Mouse (Mus musculus): ENCODE results near the gene Dmpk. TPM values are rescaled to one million over a fixed set of nuclear protein-coding genes. Genes with fewer than 3 reads are reported as not detected.
A peak's percentile ranks its signal among the peaks of the same experiment; 100 is the strongest.
"Not testable (repeated sequence)": the region's sequence is repeated elsewhere in the genome, so short reads cannot be mapped to it uniquely, and the experiment has no call there.

Dmpk gene
- polyA plus RNA-seq, 1 experiment from 2014 or later, result 91.3 TPM

GRCm38 (mm10) chr7:19071024-19071423 is 12.6 kb upstream of the Dmpk start:
- H3K4me2 ChIP-seq (replicated peaks; ENCODE audit: low read depth); H3K27ac ChIP-seq (replicated peaks); H3K4me1 ChIP-seq (replicated peaks; ENCODE audit: control insufficient read depth, insufficient read depth); H3K9me3 ChIP-seq (ENCODE audit: control insufficient read depth, low read length); ATAC-seq (ENCODE audit: low FRiP score, low TSS enrichment); H3K27me3 ChIP-seq (ENCODE audit: control insufficient read depth, insufficient read depth, low read length); H3K4me3 ChIP-seq (ENCODE audit: low read depth, low read length); DNase-seq (ENCODE audit: low spot score); H3K36me3 ChIP-seq (ENCODE audit: control insufficient read depth, insufficient read depth, low read length); H3K9ac ChIP-seq (ENCODE audit: low read length): not testable (repeated sequence)
- peak; percentile 53 for TF ChIP-seq CTCF (IDR thresholded peaks at IDR 0.05; ENCODE audit: low read depth)
- 41% methylated on average over 3 of the region's 3 CpGs for WGBS

GRCm38 (mm10) chr7:19073504-19073903 is 10.1 kb upstream of the Dmpk start:
- no peak overlapping the region for H3K4me3 ChIP-seq (ENCODE audit: low read depth, low read length)
- TF ChIP-seq EP300 (optimal IDR thresholded peaks at IDR 0.05) (no peak), CTCF (IDR thresholded peaks at IDR 0.05; ENCODE audit: low read depth) (peak; percentile 73)
- H3K27me3 ChIP-seq (ENCODE audit: control insufficient read depth, insufficient read depth, low read length), result no peaks in the 10 kb centered on the region
- H3K27ac ChIP-seq (replicated peaks), result no peak overlapping the region
- DNase-seq (ENCODE audit: low spot score), result no peak
- no peaks in the 10 kb centered on the region; the same call in 1 of the 2 replicates for H3K4me1 ChIP-seq (replicated peaks; ENCODE audit: control insufficient read depth, insufficient read depth)
- no peak overlapping the region for H3K9ac ChIP-seq (ENCODE audit: low read length)
- ATAC-seq (ENCODE audit: low FRiP score, low TSS enrichment), result no peak
- 79% methylated on average over 9 of the region's 9 CpGs for WGBS
- no peak overlapping the region for H3K4me2 ChIP-seq (replicated peaks; ENCODE audit: low read depth)
- no peaks in the 10 kb centered on the region for H3K36me3 ChIP-seq (ENCODE audit: control insufficient read depth, insufficient read depth, low read length)
- no peaks in the 10 kb centered on the region for H3K9me3 ChIP-seq (ENCODE audit: control insufficient read depth, low read length)

GRCm38 (mm10) chr7:19074494-19074893 is 9.2 kb upstream of the Dmpk start:
- H3K9me3 ChIP-seq (ENCODE audit: control insufficient read depth, low read length), result no peaks in the 10 kb centered on the region
- peak; percentile 49 for TF ChIP-seq CTCF (IDR thresholded peaks at IDR 0.05; ENCODE audit: low read depth)
- TF ChIP-seq EP300 (optimal IDR thresholded peaks at IDR 0.05), result no peak
- no peaks in the 10 kb centered on the region for H3K27me3 ChIP-seq (ENCODE audit: control insufficient read depth, insufficient read depth, low read length)
- no peaks in the 10 kb centered on the region for H3K36me3 ChIP-seq (ENCODE audit: control insufficient read depth, insufficient read depth, low read length)
- H3K4me3 ChIP-seq (ENCODE audit: low read depth, low read length), result no peak overlapping the region
- WGBS, result 93% methylated on average over 6 of the region's 6 CpGs
- H3K27ac ChIP-seq (replicated peaks), result no peak overlapping the region
- H3K4me1 ChIP-seq (replicated peaks; ENCODE audit: control insufficient read depth, insufficient read depth), result no peaks in the 10 kb centered on the region; the same call in 1 of the 2 replicates
- no peak overlapping the region for H3K4me2 ChIP-seq (replicated peaks; ENCODE audit: low read depth)
- H3K9ac ChIP-seq (ENCODE audit: low read length), result no peak overlapping the region
- DNase-seq (ENCODE audit: low spot score) (no peak), ATAC-seq (ENCODE audit: low FRiP score, low TSS enrichment) (no peak)

- TF ChIP-seq EP300 (optimal IDR thresholded peaks at IDR 0.05) (no peak), CTCF (IDR thresholded peaks at IDR 0.05; ENCODE audit: low read depth) (no peak)
- no peak for ATAC-seq (ENCODE audit: low FRiP score, low TSS enrichment)
- H3K9ac ChIP-seq (ENCODE audit: low read length), result peak overlapping the region; percentile 45; the same call in 1 of the 2 replicates
- H3K9me3 ChIP-seq (ENCODE audit: control insufficient read depth, low read length), result no peaks in the 10 kb centered on the region
- DNase-seq (ENCODE audit: low spot score), result no peak
- WGBS, result 61% methylated on average over 5 of the region's 5 CpGs
- peak overlapping the region; percentile 67 for H3K4me3 ChIP-seq (ENCODE audit: low read depth, low read length)
- no peaks in the 10 kb centered on the region; the same call in 1 of the 2 replicates for H3K4me1 ChIP-seq (replicated peaks; ENCODE audit: control insufficient read depth, insufficient read depth)
- no peaks in the 10 kb centered on the region for H3K27me3 ChIP-seq (ENCODE audit: control insufficient read depth, insufficient read depth, low read length)
- H3K4me2 ChIP-seq (replicated peaks; ENCODE audit: low read depth), result peak overlapping the region; percentile 78
- H3K27ac ChIP-seq (replicated peaks), result no peak overlapping the region
- peaks cover 3% of the 10 kb centered on the region for H3K36me3 ChIP-seq (ENCODE audit: control insufficient read depth, insufficient read depth, low read length)
Measured at GRCm38 (mm10) chr7:19075231-19075630, 8.4 kb upstream of the Dmpk start.

- peak within 1 kb of the TSS; percentile 93 for H3K9ac ChIP-seq (ENCODE audit: low read length)
- H3K27me3 ChIP-seq (ENCODE audit: control insufficient read depth, insufficient read depth, low read length), result no peaks in the 10 kb centered on the region
- H3K9me3 ChIP-seq (ENCODE audit: control insufficient read depth, low read length), result no peaks in the 10 kb centered on the region
- 1% methylated on average over 57 of the region's 91 CpGs for WGBS
- H3K4me2 ChIP-seq (replicated peaks; ENCODE audit: low read depth), result peak within 1 kb of the TSS; percentile 78
- H3K27ac ChIP-seq (replicated peaks), result peak within 1 kb of the TSS; percentile 87
- H3K4me3 ChIP-seq (ENCODE audit: low read depth, low read length), result peak within 1 kb of the TSS; percentile 67
- DNase-seq (ENCODE audit: low spot score), result peak; percentile 90
- H3K4me1 ChIP-seq (replicated peaks; ENCODE audit: control insufficient read depth, insufficient read depth), result no peaks in the 10 kb centered on the region; the same call in 1 of the 2 replicates
- peak; percentile 96 for ATAC-seq (ENCODE audit: low FRiP score, low TSS enrichment)
- TF ChIP-seq CTCF (IDR thresholded peaks at IDR 0.05; ENCODE audit: low read depth) (no peak), EP300 (optimal IDR thresholded peaks at IDR 0.05) (no peak)
- peaks cover 9% of the 10 kb centered on the region for H3K36me3 ChIP-seq (ENCODE audit: control insufficient read depth, insufficient read depth, low read length)
Measured at GRCm38 (mm10) chr7:19075723-19076585, 7.7 kb upstream of the Dmpk start, which contains the start of gene Dmwd. Dmwd (plus strand) TSS chr7:19076227.

GRCm38 (mm10) chr7:19076586-19076991 is 7.1 kb upstream of the Dmpk start:
- Histone ChIP-seq H3K4me3 (ENCODE audit: low read depth, low read length) (peak overlapping the region; percentile 67), H3K9ac (ENCODE audit: low read length) (peak overlapping the region; percentile 93), H3K4me2 (replicated peaks; ENCODE audit: low read depth) (peak overlapping the region; percentile 78), H3K4me1 (replicated peaks; ENCODE audit: control insufficient read depth, insufficient read depth) (no peaks in the 10 kb centered on the region; the same call in 1 of the 2 replicates), H3K9me3 (ENCODE audit: control insufficient read depth, low read length) (no peaks in the 10 kb centered on the region), H3K27ac (replicated peaks) (peak overlapping the region; percentile 87), H3K36me3 (ENCODE audit: control insufficient read depth, insufficient read depth, low read length) (peaks cover 16% of the 10 kb centered on the region), H3K27me3 (ENCODE audit: control insufficient read depth, insufficient read depth, low read length) (no peaks in the 10 kb centered on the region)
- DNase-seq (ENCODE audit: low spot score) (peak; percentile 41), ATAC-seq (ENCODE audit: low FRiP score, low TSS enrichment) (peak; percentile 10; the same call in 1 of the 2 replicates)
- TF ChIP-seq CTCF (IDR thresholded peaks at IDR 0.05; ENCODE audit: low read depth), result no peak
- under 1% methylated on average over 18 of the region's 22 CpGs for WGBS

All from stomach, postnatal 0 days (tissue).